Mouse (Mus musculus) thymus, postnatal 14 days (tissue): ENCODE data around the gene Gcnt4.
"Not testable (repeated sequence)": the region's sequence is repeated elsewhere in the genome, so short reads cannot be mapped to it uniquely, and the experiment has no call there.

Experiments
- DNase-seq: peaks from one replicate; pipeline ENCODE4 v3.0.0; 2021

The Gcnt4 gene

DNA sequence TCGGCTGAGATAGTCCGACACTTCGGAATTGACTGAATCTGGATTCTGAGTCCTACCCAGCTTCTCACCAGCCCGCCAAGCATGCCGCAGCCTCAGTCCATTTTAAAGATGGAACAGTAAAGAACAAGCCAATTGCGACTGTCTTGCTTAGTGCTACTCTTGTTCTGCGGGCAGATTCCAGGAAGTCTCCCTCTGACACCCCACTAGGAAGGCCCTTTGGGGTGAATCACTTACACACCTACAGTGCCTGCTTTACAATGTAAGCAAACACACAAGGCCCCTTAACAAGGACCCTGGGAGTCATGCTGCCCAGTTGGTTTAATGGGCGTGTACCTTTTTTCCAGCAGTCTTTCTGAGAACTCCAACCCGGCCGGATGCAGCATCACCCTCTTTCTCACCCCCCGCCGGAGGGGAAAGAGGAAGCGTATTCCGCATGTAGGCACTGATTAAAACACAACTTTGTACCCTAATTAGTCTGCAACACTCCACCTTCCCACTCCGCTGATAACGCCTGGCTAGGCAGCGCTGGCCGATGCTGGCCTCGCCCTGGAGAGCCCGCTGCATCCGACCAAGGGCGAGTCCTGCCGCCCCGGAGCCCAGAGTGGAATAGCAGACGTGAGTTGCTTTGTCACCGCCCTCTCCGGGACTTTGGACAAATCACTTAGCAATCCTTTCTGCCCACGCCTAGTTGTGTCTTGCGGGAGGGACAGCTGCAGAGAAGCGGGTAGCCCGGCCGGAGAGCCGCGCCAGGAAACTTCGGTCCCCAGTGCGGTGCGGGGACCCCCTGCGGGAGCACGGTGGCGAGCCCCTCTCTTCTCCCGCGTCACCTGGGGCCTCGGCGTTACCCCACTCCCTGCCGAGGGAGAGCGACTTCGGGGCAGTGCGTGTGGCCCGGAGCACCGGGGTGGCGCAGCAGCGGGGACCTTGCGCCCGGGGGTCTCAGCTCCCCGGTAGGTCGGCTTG is at the start of gene Gcnt4:
Gcnt4 (plus strand) TSS at position 691 of the 963 bp plus-strand sequence.
- peak; percentile 43 for DNase-seq

DNA sequence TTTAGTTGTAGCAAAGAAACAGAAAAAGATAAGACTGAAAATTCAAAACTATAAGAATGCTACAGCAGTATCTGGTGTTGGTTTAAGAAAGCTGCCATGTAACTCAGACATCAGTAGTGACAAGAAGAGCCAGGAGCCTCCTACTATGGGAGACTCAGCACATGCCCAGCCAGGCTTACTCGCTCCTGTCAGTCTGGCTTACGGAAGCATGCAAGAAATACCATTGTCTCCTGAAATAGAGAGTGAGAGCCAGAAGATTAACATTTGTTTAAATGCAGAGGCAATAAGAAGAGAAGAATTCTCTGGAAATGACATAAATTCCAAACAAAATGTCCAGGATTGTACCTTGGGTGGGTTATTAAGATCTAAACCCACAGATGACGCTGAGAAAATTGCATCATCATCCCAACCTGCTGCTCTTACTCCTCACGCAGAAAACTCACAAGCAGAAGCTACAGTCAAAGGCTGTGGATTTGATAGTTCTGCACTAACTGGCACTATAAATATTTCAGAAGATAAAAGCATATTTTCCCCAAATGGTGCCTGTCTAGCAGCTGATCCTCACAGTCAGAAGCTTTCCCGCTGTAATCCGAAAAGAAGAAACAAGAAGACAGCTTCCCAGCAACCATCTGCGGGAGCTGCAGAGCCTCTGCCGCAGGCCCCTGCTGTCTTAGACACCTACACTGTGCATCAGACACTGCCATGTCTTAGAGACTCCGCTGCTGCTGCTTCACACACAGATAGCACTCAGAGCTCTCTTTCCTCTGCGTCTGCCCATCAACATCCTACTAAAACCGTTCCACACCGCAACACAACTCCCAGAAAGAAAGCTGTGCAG is 46.0 kb upstream of the Gcnt4 start:
- no peak for DNase-seq

DNA sequence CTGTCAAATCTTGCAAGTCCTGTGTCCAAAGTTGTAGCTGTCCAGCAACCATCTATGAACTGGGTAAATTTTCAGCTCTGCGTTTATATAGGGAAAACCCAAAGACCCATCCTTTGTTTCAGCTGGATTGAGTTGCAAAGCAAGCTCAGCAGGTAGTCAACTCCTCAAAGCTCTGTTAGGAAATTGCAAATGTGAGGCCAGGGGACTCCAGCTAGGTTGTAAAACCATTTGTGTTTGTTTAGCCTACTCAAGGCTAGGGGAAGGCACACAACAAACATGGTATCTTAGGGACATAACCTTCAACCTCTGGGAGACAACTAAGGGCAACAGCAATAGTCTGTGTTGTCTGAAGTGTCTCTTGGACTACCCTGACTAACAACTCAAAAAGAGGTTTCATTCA is 40.0 kb upstream of the Gcnt4 start:
- no peak for DNase-seq

DNA sequence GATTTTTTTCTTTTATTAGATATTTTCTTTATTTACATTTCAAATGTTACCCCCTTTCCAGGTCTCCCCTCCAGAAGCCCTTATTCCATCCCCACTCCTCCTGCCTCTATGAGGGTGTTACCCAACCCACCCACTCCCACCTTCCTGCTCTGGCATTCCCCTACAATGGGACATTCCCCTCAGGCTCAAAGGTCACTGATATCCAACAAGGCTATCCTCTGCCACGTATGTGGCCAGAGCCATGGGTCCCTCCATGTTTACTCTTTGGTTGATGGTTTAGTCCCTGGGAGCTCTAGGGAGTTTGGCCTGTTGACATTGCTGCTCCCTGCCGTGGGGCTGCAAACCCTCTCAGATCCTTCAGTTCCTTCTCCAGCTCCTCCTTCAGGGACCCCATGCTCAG is 34.5 kb upstream of the Gcnt4 start:
- no peak for DNase-seq

DNA sequence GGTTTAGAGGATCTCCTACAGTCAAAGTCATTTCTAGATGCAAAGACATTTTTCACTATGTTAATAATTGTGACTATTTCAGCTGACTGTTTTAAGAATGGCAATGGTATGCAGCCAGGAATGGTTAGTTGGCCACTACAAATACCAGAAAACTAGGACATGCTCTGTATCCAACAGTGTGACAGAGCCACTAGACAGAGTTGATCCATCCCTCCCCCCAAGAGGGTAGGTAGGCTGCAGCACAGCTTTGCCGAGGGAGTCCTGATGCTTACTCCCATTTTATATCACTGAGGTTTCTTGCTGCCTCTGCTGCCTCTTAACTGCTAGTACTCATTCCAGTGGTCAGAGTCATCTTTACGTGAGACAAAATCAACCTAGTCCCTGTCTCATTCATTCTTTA is 29.3 kb upstream of the Gcnt4 start:
- DNase-seq = no peak

DNA sequence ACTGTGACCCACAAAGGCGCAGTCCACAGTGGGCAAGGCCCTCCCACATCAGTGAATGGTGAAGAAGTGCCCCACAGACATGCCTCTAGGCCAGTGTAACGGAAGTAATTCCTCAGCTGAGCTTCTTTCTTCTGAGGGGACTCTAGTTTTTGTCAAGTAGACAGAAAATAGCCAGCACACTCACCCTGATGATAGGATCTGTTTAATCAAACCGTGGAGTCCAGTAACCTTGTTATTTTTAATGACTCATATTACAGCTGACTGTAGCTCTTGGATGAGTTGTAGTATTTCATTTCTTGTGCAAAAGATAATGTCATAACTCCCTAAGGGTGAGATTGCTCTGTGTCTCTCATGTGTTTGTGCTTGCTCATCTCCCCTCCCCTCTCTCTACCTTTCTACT is 17.8 kb upstream of the Gcnt4 start:
- DNase-seq = no peak

DNA sequence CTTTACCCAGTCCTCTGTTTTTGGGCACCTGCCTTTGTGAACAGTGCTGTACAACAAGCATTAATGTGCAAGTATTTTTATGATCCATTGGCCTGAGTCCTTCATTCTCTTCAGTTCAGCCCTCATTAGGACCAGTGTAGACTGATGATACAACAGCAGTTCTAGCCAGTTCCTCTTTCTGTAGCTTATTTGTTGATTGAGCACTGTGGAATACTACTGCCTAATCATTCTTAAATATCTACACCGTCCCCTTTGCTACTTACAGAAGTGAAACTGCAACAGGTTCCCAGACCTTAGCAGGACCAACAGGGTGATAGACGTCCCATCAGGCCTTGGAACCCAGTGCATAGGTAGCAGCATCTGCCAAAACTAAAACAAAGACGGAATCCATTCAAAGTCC is 13.3 kb upstream of the Gcnt4 start:
- DNase-seq = no peak

DNA sequence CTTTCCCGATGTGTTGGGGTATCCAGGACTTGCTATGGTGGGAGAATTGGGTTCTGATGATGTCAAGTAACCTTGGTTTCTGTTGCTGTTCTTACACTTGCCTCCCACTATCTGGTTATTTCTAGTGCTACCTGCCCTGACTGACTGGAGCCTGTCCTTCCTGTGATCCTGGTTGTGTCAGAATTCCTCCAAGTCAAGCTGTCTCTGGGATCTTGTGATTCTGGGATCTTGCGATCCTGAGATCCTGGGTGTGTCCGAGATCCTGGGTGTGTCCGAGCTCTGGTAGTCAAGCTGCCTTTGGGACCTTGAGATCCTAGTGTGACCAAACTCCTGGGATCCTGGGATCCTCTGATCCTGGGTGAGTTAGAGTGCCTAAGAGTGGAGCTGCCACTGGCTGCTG is 1.4 kb upstream of the Gcnt4 start:
- not testable (repeated sequence) for DNase-seq

DNA sequence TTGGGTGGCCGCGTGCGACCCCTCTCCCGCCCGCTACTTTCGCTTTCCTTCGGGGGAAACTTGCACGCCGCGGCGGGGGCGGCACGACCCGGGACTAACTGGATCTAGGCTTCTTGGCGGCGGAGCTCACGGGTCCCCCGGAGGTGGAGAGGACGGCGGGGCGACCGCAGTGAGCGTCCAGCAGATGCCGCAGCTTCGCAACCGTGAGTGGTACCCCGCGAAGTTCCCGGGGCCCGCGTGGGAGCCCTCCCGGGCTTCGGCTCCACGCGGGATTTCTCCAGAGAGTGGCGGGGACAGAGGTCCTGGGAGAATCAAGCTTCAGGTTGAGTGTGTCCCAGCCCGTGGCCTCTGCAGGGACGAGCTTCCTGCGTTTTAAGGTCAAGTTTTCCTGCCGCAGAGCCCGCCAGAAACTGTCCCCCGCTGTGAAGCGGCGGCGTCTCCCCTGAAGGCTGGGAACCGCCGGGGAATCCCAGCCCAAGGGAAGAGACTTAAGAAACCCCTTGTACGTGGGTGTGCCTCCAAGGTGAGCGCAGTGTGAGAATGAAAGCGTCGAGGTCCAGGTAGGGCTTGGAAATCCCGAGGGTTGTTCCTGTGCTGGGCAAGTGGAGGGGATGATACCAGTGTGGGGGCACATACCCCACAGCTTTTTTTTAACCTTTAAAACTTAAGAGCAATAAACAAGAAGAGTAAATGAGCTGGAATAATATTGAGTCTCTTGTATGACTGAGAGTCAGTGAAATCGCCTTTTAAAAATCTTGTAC is 676 bp downstream of the Gcnt4 start:
- DNase-seq = peak; percentile 39

DNA sequence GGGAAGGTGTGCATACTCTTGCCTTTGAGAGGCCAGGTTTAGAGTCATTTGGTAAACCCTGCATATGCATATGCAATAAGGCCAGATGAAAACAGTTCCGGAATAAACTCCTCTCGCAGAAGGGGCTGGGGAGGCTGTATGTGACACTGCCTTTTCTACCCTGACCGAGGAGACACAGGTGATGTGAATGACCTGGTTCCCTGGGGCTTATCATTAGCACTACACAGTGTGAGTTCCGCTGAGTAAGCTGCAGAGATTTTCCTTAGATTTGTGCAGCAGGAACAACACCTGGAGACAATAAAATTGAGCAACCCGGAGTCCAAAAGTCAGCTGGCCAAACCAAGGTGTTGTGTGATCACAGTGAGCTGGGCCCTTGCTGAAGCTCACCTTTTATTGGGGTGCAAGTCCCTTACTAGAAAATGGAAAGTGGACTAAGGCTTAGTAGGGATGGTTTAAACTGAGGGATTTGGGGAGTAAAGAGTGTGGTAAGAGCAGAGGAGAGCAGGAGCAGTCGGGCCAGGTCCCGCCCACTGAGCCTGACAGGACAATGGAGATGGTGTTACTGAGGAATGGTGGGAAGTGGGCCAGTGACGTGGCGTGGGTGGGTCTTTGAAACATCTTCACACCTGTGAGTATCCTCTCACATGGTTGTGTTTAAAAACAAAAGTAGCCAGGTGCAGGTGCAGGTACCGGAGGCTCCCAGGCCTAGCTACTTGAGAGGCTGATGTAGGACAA is 1.7 kb downstream of the Gcnt4 start:
- no peak for DNase-seq

DNA sequence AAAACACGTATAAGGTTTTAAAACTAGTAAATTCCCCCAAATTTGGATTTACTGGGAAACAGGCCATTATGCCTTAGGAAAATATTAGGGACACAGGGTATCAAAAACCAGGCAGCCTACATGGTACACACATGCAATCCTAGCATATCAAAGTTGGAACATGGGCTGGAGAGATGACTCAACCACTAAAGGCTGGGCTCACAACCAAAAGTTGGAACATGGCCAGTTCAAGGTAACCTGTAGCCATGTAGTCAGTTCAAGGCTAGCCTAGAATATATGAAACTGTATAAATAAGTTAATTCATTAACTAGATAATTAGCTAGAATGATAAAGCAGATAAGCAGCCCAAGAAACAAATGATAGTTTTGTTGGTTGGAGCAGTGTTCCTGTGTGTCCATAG is 3.3 kb downstream of the Gcnt4 start:
- no peak for DNase-seq

DNA sequence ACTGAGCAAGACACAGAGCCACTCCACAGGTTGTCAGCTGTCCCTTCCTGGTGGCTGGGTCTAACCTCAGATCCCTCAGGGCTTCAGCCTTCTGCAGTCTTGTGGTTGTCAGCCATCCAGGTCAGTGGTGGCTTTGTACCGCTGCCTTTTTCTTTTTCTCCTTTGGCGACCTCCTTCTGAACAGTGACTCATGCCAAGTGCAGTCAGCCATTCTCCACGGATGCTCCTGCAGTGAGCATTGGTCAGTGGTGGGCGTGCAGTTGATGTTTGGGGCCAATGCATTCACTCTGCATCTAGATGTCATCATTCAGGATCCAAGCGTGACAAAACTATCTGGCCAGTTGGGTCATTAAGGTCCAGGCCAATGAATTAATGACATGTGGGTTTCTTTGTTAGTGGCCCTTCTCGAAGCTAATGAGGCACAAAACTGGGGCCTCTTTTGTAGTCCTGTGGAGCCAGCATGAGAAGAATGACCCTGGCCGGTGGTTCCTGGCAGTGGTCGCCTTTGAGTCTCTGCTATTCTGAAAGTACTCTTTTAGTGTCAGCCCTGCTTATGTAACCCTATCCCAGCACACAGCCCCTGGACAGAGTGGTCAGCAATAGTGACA is 4.0 kb downstream of the Gcnt4 start:
- no peak for DNase-seq

DNA sequence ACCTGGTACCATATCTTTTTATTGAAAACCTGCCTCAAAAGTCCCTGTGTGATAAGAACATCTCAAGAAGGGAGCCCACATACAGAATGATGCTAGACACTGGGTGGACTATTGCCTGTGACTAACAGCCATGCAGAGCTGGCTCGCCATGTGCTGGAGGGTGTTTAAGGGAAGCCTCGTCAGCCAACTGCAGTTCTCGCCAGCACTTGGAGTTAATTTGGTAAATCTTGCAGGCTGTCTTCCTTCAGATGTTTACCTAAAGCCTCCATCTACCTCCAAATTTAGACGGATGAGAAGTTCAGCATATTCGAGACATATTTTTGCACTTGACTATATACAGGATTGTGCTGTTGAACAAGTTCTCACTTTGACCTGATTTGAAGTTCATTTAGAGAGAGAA is 8.3 kb downstream of the Gcnt4 start:
- DNase-seq = no peak

DNA sequence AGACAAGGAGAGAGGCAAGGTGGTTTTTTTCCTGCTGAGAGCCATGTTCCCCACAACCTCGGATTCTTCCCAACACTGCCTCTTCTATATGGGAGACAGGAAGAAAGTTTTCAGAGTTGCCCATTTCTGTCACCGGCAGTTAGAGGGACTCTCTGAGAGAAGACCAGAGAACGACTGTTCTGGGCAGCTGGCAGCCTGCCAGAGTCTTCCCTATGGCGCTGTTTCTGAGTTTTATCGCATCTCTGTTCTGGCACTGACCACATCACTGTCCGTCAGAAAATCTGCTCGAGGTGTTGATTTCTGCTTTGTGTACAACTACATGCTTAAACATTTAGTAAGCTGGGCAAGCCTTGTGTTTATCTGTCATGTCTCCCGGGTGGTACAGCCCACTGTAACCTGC is 8.9 kb downstream of the Gcnt4 start:
- no peak for DNase-seq

DNA sequence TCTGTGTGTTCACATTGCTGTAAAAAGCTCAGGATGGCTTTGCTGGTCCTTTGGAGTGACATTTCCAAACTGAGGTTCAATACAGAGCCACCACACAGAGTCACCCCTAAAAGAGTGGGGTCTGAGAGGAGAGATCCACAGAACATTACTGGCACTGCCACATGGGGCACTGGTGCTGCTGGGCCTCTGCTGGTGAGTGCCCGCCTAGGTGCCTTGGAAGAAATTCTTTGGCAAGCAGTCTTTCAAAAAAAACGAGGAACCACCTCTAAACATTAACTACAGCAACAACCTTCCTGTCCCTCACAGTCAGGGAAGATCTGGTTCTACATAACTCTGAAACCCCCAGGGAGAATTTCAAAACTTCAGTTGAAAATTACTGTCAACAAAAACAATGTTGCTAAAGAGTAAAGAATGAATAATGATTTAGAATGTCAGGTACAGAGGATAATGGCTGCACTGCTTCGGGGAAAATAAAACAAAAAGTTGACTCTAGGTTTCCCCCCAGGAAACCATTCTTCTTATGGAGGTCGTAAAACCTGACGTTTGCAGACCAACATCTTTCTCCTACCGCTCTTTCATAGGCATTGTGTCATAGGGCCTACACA is 11.8 kb downstream of the Gcnt4 start:
- DNase-seq = no peak

DNA sequence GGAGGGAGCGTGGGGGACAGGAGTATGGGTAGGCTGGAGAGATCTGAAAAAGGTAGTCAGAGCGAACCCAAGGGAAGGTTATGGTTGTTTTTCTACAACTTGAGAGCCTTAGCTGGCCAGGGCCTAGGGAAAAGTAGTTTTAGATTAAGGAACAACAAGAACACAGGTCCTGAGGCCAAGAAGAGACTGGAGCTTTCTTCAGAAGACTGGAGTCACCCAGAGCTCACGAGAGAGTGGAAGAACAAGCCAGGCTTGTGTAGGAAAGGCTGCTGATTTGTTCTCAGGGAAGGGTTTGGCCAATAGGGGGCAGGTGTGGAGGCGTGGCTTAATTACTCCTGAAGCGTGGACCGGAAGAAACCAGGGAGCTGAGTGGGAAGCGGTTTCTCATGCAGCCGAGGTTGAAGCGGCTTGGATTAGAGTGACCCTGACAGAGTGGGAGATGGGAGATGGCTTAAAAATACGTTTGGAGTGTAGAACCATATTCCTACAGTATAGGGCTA is 12.6 kb downstream of the Gcnt4 start:
- DNase-seq = no peak

DNA sequence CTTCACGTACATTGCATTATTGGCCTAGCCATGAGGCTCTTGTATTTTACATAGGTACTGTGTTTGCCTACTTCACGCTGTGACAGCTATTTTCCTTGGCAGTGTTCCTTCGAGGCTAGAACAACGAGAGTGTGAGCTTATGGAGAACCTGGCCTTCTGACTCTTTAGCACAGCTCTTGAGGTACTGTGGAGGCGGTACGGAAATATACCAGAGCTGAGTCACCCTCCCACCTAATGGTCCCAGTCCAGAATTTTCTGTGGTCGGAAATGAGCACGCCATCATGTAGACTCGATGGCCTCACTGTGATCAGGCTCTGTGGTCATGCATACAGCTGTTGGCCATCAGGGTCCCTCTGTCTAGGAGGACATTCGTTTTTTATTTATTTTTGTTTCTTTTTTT is 15.2 kb downstream of the Gcnt4 start:
- DNase-seq = no peak

DNA sequence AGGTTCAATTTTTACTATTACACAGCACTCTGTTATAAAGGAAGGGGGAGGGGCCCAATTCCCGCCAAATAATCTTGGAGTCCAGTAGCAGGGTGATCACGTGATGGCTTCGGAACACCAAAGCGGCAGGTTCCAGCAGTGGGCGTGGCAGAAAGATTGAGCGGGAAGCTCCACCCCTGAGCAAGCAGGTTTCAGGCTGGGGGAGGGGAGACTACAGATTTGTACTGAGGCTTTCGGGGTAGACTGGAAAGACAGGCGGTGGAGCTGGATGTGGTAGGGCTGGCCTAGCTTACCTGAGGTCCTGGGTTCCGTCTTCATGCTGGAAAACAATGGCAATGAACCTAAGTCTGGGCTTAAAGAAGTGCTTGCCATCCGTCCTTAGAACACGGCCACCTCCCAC is 17.0 kb downstream of the Gcnt4 start:
- not testable (repeated sequence) for DNase-seq

DNA sequence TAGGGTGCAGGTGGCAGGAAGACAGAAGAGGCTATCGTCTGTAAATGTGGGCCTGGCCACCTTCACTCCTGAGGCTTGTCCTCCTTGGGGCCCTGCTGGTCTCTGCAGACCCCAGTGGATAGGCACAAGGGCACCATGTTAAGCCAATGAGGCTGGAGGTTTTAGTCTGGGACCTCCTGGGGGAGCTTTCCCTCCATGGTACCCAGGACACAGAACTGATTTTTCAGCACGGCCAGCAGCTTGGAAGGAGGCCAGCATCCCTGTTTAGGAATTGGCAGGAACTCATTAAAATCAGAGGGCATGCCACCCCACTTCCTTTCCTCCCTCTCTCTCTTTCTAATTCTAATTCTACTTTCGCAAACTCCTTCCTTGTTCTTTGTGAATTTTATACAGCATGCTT is 19.1 kb downstream of the Gcnt4 start:
- no peak for DNase-seq

DNA sequence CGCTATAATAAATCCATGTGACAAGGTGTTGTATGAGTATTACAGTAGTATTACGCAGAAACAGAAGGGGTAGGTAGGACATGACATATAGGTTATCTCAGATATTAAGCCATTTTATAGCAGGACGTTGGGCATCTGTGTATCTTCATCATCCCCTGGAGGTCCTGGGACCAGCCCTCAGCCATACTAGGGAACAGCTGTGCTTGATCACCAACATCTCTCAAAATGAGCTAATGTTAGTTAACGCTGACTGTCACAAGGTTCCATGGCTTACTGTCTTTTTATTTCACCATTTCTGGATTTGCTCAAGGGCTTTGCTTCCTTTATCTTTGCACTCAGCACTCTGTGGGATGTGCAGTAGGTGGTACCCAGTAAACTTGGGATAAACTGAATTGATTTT is 21.3 kb downstream of the Gcnt4 start:
- no peak for DNase-seq

DNA sequence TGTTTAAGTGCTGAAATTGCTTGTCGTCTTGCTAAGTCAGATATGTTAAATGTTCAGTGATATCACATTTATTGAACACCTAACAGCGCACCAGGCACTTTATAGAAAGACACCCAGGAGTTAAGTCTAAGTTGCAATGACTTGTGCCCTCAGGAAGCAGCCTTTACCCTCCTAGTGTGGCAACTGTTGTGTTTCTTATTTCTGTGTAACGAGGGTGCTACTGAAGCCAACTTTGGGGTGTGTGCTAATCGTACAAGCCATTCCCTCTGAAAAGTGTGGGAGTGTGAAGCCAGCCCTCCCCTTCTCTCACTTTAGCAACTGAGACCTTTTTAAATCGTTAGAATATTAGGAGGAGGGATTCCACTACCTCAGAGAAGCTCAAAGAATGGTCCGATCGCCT is 23.2 kb downstream of the Gcnt4 start:
- DNase-seq = no peak
